Mouse (Mus musculus): ENCODE measurements at regions not wholly inside any gene's neighbourhood (a gene's known extent, or its start where the extent isn't known, plus 50 kb on each side); places are given as distances from the start of the nearest gene placed in this dataset.

- DNase-seq: no peak
These were observed 311.7 kb downstream of the Tmem132b start for GRCm38 (mm10) chr5:125843259-125843658.

- no peak for DNase-seq
These were observed 318.1 kb downstream of the Tmem132b start for GRCm38 (mm10) chr5:125849722-125850121.

GRCm38 (mm10) chr5:125876296-125876695 lies 344.7 kb downstream of the Tmem132b start:
- no peak for DNase-seq

GRCm38 (mm10) chr5:125888840-125889239 lies 357.3 kb downstream of the Tmem132b start:
- no peak for DNase-seq

GRCm38 (mm10) chr5:125893864-125894263 lies 362.3 kb downstream of the Tmem132b start:
- DNase-seq: no peak

- no peak for DNase-seq
These were observed 370.5 kb downstream of the Tmem132b start for GRCm38 (mm10) chr5:125902038-125902437.

GRCm38 (mm10) chr5:125904426-125904825 lies 372.9 kb downstream of the Tmem132b start:
- DNase-seq: no peak

- no peak for DNase-seq
These were observed 375.8 kb downstream of the Tmem132b start for GRCm38 (mm10) chr5:125907332-125907731.

- no peak for DNase-seq
These were observed 376.3 kb downstream of the Tmem132b start for GRCm38 (mm10) chr5:125907909-125908308.

- no peak for DNase-seq
These were observed 384.3 kb downstream of the Tmem132b start for GRCm38 (mm10) chr5:125915857-125916256.

GRCm38 (mm10) chr5:125920965-125921364 lies 389.4 kb downstream of the Tmem132b start:
- DNase-seq: no peak

GRCm38 (mm10) chr5:125925856-125926497 lies 394.4 kb downstream of the Tmem132b start:
- no peak for DNase-seq

- DNase-seq: no peak
These were observed 399.9 kb downstream of the Tmem132b start for GRCm38 (mm10) chr5:125931502-125931901.

GRCm38 (mm10) chr5:125939416-125939815 lies 407.8 kb downstream of the Tmem132b start:
- DNase-seq: no peak

- no peak for DNase-seq
These were observed 415.2 kb downstream of the Tmem132b start for GRCm38 (mm10) chr5:125946729-125947128.

GRCm38 (mm10) chr5:125951641-125952040 lies 420.1 kb downstream of the Tmem132b start:
- no peak for DNase-seq

GRCm38 (mm10) chr5:125964039-125964438 lies 432.5 kb downstream of the Tmem132b start:
- peak; percentile 7 for DNase-seq

- DNase-seq: no peak
These were observed 436.6 kb downstream of the Tmem132b start for GRCm38 (mm10) chr5:125968151-125968550.

- DNase-seq: no peak
These were observed 442.5 kb downstream of the Tmem132b start for GRCm38 (mm10) chr5:125974035-125974434.

- DNase-seq: no peak
These were observed 448.2 kb downstream of the Tmem132b start for GRCm38 (mm10) chr5:125979801-125980200.

- no peak for DNase-seq
These were observed 453.8 kb downstream of the Tmem132b start for GRCm38 (mm10) chr5:125985356-125985755.

- no peak for DNase-seq
These were observed 465.6 kb downstream of the Tmem132b start for GRCm38 (mm10) chr5:125997173-125997572.

GRCm38 (mm10) chr5:126007871-126008270 lies 476.3 kb downstream of the Tmem132b start:
- no peak for DNase-seq

- no peak for DNase-seq
These were observed 476.7 kb downstream of the Tmem132b start for GRCm38 (mm10) chr5:126008321-126008720.

GRCm38 (mm10) chr5:126019781-126020180 lies 488.2 kb downstream of the Tmem132b start:
- DNase-seq: peak; percentile 30
